Mouse (Mus musculus): Measurements from ENCODE around the gene Smyd3.

Gene Smyd3

GRCm38 (mm10) chr1:179289744-179290143, 228.1 kb downstream of the Smyd3 start:
- no peak for DNase-seq (ENCODE audit: low spot score)

- DNase-seq (ENCODE audit: low spot score) = no peak
Measured at GRCm38 (mm10) chr1:179286748-179287147, 231.1 kb downstream of the Smyd3 start.

- no peak for DNase-seq (ENCODE audit: low spot score)
Measured at GRCm38 (mm10) chr1:179282821-179283220, 235.0 kb downstream of the Smyd3 start.

GRCm38 (mm10) chr1:179281401-179282121, 236.3 kb downstream of the Smyd3 start:
- no peak for DNase-seq (ENCODE audit: low spot score)

GRCm38 (mm10) chr1:179279116-179279515, 238.7 kb downstream of the Smyd3 start:
- no peak for DNase-seq (ENCODE audit: low spot score)

- no peak for DNase-seq (ENCODE audit: low spot score)
Measured at GRCm38 (mm10) chr1:179277346-179277745, 240.5 kb downstream of the Smyd3 start.

- no peak for DNase-seq (ENCODE audit: low spot score)
Measured at GRCm38 (mm10) chr1:179276866-179277265, 241.0 kb downstream of the Smyd3 start.

- no peak for DNase-seq (ENCODE audit: low spot score)
Measured at GRCm38 (mm10) chr1:179272926-179273325, 244.9 kb downstream of the Smyd3 start.

- no peak for DNase-seq (ENCODE audit: low spot score)
Measured at GRCm38 (mm10) chr1:179272351-179272750, 245.5 kb downstream of the Smyd3 start.

- DNase-seq (ENCODE audit: low spot score) = no peak
Measured at GRCm38 (mm10) chr1:179266936-179267335, 250.9 kb downstream of the Smyd3 start.

GRCm38 (mm10) chr1:179261496-179261966, 256.3 kb downstream of the Smyd3 start:
- DNase-seq (ENCODE audit: low spot score) = no peak

GRCm38 (mm10) chr1:179255826-179256512, 261.9 kb downstream of the Smyd3 start:
- no peak for DNase-seq (ENCODE audit: low spot score)

- DNase-seq (ENCODE audit: low spot score) = no peak
Measured at GRCm38 (mm10) chr1:179254531-179254930, 263.3 kb downstream of the Smyd3 start.

- DNase-seq (ENCODE audit: low spot score) = no peak
Measured at GRCm38 (mm10) chr1:179252611-179253010, 265.2 kb downstream of the Smyd3 start.

GRCm38 (mm10) chr1:179250388-179250787, 267.5 kb downstream of the Smyd3 start:
- no peak for DNase-seq (ENCODE audit: low spot score)

- DNase-seq (ENCODE audit: low spot score) = no peak
Measured at GRCm38 (mm10) chr1:179243554-179243953, 274.3 kb downstream of the Smyd3 start.

GRCm38 (mm10) chr1:179240663-179241279, 277.1 kb downstream of the Smyd3 start:
- DNase-seq (ENCODE audit: low spot score) = no peak

- no peak for DNase-seq (ENCODE audit: low spot score)
Measured at GRCm38 (mm10) chr1:179238639-179239038, 279.2 kb downstream of the Smyd3 start.

GRCm38 (mm10) chr1:179237989-179238388, 279.9 kb downstream of the Smyd3 start:
- DNase-seq (ENCODE audit: low spot score) = no peak

- DNase-seq (ENCODE audit: low spot score) = no peak
Measured at GRCm38 (mm10) chr1:179236217-179236840, 281.5 kb downstream of the Smyd3 start.

GRCm38 (mm10) chr1:179231777-179232661, 285.8 kb downstream of the Smyd3 start:
- DNase-seq (ENCODE audit: low spot score) = peak; percentile 68
